Mouse (Mus musculus) heart, postnatal 25 days (tissue): ENCODE results near the gene Uty. TPM values are rescaled to one million over a fixed set of nuclear protein-coding genes. Genes with fewer than 3 reads are reported as not detected.

Experiments used
- DNase-seq: peaks from one replicate; pipeline ENCODE4 v3.0.0; 2022; ENCODE audit warnings: low spot score
- intact Hi-C: fragments of 180-260 bp; cut with DNase I; formaldehyde crosslinking; loops from one replicate; pipeline ENCODE4 v1.15.1; 2025
- total RNA-seq, 2 experiments: library from RNA; stranded (reverse); gene quantifications; 2 replicates each; pipeline ENCODE4 v1.2.3; 2021

Gene Uty
- total RNA-seq: 10 to 100 TPM in 1 of 2 experiments, not detected in 1; 20.0 TPM

DNA sequence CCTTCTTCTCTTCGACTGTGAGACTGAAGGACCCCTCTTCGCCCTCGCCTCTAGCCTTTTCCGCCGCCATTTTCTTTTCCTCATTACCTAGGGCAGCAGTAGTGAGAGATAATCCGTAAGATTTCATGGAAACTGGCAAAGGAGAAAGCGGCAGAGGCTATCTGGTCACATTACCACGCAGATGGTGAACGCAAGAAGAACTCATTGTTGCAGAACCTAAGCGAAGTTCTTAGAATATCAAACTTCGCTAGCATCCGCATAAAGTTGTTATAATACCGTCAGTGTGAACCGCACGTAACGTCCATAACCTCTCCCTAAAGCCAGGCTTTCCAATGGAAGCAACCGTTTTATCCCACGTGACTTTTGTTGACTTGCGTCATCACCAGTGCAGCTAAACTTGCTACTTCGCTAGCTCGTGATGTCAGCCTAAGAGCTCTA, at the start of gene Uty:
TSS of gene Uty (minus strand) at position 334 of the 438 bp plus-strand sequence.
- intact Hi-C loops: no loop called here
- DNase-seq: no peak

DNA sequence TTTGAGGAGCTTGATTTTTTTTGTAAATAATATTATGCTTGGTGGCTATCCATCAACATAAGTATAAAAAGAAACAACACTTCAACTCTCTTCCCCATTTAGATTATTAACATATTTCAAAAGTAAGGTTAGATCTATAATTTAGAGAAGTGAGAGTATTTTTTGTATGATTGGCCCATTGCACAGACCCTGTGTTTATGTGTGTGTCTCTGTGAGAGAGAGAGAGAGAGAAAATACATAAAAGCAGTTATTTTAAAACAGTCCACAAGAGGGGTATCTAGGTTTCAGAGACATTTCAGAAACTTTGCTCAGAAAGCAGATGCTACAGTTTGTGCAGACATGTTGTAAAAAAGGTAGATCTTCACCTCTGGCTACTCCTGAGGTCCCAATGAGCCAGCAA, 48.1 kb upstream of the Uty start:
- DNase-seq: no peak
- intact Hi-C loops: no loop called here

DNA sequence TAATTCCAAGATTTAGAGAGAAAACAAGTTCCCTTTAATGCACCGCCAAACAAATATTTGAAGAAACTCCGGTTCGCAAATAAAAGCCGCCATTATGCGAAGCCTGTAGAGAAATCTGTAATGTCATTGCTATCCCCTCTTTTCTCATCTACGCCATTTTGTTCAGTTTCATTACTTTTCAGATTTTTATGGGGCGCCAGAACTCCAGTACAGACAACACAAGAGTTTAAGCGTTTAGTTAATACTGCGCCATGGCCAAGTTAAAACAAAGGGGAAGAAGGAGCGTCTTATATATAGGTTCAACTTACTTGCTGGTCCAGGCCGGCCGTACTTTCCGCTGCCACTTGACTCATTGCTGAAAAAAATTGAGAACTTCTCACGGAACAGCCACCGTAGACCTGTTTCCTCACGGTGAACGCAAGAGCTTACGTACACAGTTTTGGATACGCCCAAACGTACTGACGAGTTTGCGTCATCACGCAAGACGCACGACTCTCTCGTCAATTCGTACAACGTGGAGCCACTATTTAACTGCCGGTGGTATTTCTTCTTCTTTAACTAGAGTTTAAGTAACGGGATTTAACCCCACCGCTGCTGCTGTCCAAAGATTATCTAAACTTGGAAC, 40.7 kb upstream of the Uty start, which contains the start of gene Ddx3y:
TSS of gene Ddx3y (minus strand) at position 459 of the 625 bp plus-strand sequence.
- no peak for DNase-seq
- intact Hi-C loops: no loop called here

DNA sequence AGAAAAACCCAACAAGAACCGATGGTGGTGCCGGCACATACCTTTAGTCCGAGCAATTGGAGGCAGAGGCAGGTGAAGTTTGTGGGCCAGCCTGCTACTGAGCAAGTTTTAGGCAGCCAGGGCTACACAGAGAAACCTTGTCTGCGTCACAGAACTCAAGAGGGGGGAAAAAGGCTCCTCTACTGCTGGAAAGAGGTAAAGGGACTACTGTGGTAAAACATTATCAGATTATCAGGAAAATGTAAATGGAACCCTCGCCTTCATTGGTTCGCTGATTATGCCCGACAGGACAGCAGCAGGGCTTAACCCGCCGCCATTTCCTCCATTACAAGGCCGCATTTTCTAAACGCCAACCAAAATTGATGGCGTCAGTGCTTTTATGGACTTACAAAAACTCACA, 40.2 kb upstream of the Uty start:
- intact Hi-C loops: no loop called here
- no peak for DNase-seq

DNA sequence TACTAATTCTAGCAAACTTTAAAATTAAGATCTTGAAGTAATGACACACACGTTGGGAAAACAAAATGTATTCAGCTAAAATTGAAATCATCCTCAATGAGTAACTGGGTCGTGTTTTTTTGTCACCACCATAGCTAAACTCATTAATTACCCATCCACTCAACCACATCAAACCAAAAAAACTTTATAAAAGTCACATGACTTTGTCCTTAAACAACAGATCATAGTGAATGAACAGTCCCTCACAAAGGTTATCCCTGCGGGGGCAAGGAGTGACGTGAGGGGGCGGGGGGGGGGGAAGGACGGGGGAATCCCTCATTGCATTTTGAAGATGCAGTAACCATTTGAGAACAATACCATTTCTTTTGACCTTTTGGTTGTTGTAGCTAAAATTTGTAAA, 558 bp upstream of the Uty start:
- no peak for DNase-seq
- intact Hi-C loops: no loop called here

DNA sequence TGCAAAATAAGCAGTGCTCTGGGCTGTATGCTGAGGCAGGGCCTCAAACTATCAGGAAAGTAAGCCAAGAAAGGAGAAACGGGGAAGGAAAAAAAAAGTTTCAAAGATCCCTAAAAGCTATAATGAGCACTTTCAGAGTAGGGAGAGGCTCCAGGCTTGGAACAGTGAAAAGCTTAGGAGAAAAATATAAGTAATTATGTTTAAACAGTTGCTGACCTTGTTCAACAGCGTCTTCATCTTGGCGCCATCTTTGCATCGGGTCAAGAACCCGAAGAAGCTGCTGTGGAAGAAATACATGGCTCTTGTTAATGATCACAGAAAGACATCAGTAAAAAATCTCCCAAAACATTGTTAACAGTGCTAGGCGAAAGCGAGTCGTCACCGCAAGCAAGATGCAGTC, 619 bp downstream of the Uty start:
- intact Hi-C loops: no loop called here
- DNase-seq: no peak

DNA sequence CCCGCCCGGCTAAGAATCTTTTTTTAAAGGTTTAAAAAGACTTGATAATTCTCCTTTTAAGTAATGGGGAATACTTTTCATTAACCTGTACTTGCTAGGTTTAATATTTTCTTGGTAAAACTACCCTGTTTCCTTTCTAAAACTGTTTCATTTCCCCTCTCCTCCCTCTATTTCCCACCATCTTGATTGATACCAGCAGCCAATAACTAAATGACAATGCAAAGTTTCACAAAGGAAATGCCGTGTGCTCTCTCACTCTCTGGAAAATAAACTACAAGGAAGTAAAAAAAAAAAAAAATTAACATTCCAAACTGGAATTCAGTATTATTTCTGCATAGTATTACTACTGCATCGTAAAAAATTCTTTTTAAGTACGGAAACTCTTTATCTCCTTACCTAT, 1.1 kb downstream of the Uty start:
- no peak for DNase-seq
- intact Hi-C loops: no loop called here

DNA sequence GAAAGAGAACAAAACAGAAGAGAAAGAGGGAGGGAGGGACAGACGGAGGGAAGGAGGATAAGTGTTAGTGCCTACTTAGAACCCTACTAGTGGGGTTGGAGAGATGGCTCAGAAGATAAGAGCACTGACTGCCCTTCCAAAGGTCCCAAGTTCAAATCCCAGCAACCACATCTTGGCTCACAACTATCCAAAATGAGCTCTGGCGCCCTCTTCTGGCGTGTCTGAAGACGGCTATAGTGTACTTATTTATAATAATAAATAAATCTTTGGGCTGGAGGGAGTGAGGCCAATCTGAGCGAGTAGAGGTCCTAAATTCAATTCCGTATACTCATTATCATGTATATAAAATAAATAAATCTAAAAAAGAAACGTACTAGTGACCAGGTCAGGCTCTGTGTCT, 25.6 kb downstream of the Uty start:
- intact Hi-C loops: no loop called here
- no peak for DNase-seq

DNA sequence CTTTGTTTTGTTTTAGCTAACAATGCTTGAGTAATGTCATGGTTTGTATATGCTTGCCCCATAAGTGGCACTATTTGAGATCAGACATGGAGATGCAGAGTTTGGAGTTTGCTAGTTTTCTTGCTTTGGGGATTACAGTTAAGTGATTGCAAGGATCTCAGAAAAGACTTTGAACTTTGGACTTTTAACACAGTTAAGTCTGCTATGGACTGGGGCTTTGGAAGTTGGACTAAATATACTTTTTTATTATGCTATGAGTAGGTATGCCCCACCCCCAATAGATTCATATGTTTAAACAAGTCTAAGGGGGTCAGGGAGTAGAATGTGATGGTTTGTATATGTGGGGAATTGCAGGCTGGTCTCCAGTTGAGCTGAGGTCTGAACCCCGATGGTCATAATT, 67.1 kb downstream of the Uty start:
- intact Hi-C loops: no loop called here
- DNase-seq: no peak

DNA sequence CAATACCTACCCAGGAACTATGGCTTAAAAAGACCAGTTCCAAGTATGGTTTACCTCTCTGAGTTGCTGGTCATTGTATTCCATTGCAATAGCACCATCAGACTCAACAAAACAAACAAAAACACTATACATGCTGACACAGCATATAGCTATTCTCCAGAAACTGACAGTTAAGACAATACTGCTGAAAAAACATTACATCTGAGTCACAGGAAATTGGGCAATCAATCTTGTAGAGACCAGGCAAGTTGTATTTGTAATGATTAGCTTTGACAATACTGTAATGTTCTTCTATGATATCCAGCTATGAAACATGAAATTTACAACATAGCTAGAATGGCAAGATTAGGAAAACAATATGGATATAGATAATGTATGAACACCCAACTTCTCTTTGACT, 82.5 kb downstream of the Uty start:
- DNase-seq: no peak
- intact Hi-C loops: no loop called here

DNA sequence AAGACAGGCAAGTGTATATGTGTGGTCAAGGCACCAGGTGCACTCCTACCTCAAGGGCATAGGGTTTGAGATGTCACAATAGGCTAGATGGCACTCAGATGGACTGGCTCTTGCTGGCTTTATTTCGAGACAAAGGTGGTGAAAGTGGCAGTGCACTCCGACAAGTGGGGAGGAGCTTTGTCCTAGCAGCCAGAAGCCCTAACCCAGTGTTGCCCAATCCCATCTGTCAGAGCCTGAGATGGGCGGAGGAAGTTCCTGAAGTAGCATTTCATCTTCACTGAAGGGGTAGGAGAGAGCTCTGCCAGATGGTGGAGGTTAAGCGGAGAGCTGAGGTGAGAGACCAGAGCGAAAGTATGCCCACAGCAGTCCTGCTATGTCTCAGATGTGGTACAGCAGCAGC, 129.4 kb downstream of the Uty start:
- intact Hi-C loops: no loop called here
- no peak for DNase-seq

DNA sequence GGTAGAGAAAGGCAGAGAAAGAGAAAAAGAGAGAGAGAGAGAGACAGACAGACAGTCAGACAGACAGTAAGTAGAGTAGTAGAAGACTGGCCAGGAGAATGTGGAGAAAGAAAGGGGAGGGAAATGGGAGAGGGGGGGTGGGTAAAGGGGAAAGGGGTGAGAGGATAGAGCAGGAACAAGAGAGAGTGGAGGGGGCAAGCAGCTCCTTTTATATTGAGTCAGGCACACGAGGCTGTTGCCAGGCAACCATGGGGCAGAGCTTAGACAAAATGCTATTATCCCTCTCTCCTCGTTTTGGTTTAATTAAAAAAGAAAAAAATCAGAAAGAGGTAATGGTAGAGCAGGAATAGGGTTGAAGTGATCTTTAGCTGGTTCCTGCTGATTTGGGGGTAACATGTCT, 131.5 kb downstream of the Uty start:
- intact Hi-C loops: no loop called here
- no peak for DNase-seq

Other genes starting within 250 kb of the Uty start
- 10 to 100 TPM in 1 of 2 experiments, not detected in 1; 56.5 TPM for gene Eif2s3y, start 235.2 kb downstream of the Uty start, total RNA-seq
- gene Ddx3y, start 40.9 kb upstream of the Uty start, total RNA-seq: 10 to 100 TPM in 1 of 2 experiments, not detected in 1; 56.7 TPM
- not detected for gene Usp9y, start 214.0 kb upstream of the Uty start, total RNA-seq